Mouse (Mus musculus): ENCODE measurements around the gene Tank. TPM values are rescaled to one million over a fixed set of nuclear protein-coding genes. Genes with fewer than 3 reads are reported as not detected.

The Tank gene
- total RNA-seq, 2 experiments from 2014 or later: 24.2 TPM

DNA sequence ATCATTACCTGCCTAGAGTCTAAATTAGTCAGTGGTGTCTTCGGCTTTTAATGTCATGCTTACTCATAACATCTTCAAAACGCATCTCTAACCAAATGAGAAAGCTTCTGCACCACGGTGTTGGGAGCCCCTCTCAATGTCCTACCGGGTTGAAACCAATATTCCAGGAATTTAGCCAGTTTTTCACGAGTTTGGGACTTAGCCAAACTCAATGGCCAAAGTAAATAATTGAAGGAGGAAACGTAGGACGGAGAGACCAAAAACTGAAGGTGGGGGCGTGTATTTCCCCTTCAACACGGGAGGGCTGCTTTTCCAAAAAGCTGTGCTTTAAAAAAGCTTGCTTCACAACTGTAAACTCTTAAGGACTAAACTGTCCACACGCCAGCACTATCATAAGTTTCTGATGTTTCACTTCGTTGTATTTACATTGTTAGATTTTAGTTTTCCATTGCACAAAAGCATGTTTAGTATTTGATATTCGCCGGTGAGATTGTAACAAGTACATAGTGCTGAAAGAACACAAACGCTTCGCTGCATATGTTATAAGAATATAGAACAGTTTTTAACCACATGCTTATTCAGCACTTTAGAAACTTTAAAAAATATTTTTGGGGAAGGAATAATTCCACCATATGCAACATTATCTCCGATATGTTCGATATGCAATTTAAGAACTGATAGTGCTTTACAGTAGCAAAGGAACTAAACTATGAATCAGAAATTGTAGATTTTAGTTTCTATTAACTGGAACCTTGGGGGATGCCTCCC lies 1.3 kb upstream of the Tank start:
- DNase-seq (ENCODE audit: extremely low spot score in 1 of 2, low spot score in 2 of 2): no peak
- intact Hi-C loops (cut with DNase I): no loop called here

DNA sequence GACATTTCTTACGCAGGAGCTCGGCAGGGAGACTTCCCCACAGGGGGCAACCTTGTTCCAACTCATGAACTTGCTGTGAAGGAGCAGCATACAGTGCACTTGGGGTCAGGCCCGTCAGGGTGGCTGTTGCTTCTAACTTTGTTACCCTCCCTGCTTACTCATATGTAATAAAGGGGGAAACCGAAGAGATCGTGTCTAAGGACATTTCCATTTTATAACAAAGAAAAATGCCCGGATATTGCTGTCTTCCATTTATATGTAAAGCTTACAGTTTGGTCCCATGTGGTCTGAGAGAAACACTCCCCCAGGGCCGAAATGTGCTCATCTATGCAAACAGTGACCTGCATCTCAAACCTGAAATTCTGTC lies 706 bp upstream of the Tank start:
- intact Hi-C loops (cut with DNase I): no loop called here
- peak in 1 of 2 experiments; percentile 17 for DNase-seq (ENCODE audit: extremely low spot score in 1 of 2, low spot score in 2 of 2)

DNA sequence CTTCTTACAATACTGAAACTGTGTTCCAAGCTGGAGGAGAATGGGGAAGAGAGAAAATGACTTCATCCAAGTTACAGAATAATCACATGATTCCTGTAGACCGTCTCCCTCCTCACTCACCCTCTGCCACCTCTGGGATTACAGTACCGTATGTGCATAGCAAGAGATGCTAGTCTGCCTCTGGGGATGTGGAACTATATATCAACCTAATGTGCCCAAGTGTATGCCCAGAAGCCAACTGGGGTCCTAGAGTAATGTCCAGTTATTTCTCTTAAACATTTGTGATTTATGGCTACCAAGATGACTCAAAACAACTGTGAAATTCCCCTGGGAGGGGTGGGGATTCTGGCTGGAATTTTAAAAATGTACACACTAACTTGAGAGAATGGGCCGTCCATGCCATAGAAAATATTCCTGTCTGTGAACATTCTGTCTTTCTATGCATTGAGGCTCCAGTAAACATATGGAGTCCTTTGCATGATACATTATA lies 1.2 kb downstream of the Tank start:
- DNase-seq (ENCODE audit: extremely low spot score in 1 of 2, low spot score in 2 of 2): no peak
- intact Hi-C loops (cut with DNase I): no loop called here

DNA sequence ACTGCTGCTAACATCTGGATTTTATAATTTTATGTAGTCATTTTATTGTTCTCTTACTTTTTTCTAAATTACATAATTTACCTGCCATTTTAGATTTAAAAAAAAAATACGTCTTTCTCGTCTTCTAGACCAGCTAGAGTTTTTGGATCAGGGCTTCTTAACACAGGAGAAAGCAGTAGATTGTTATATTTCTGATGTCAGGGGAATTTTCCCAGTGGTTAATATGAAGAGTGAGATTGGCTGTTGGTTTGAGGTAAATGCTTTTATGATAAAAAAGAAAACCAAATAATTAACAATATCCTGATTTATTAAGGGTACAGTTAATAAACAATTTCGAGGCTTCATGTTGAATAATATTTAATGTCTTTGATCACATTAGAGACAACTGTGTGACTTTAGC lies 1.7 kb downstream of the Tank start:
- no peak for DNase-seq (ENCODE audit: extremely low spot score in 1 of 2, low spot score in 2 of 2)
- intact Hi-C loops (cut with DNase I): no loop called here

DNA sequence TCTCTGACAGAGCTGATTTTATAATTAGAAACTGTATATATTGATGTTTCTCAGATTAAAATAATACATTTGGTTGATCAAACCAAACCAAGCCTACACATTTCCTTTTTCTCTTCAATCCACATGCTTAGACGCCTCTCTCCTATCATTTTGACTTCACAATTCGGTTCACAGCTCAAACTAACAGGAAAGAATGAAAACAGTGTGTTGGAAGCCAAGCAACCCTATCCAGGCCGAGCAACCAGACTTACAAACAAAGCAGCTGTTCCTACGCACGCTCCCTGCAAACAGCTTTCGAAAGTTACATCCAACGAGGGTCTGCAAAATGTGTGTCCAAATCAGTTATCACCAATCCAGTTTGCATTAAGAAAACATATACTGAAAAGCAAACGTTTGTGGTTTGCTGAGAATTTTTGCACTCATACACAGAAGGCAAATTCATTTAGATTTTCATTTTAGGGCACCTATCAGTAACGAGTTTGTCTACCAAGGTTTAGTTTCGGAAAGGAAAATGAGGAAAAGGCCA lies 2.2 kb downstream of the Tank start:
- intact Hi-C loops (cut with DNase I): no loop called here
- no peak for DNase-seq (ENCODE audit: extremely low spot score in 1 of 2, low spot score in 2 of 2)

DNA sequence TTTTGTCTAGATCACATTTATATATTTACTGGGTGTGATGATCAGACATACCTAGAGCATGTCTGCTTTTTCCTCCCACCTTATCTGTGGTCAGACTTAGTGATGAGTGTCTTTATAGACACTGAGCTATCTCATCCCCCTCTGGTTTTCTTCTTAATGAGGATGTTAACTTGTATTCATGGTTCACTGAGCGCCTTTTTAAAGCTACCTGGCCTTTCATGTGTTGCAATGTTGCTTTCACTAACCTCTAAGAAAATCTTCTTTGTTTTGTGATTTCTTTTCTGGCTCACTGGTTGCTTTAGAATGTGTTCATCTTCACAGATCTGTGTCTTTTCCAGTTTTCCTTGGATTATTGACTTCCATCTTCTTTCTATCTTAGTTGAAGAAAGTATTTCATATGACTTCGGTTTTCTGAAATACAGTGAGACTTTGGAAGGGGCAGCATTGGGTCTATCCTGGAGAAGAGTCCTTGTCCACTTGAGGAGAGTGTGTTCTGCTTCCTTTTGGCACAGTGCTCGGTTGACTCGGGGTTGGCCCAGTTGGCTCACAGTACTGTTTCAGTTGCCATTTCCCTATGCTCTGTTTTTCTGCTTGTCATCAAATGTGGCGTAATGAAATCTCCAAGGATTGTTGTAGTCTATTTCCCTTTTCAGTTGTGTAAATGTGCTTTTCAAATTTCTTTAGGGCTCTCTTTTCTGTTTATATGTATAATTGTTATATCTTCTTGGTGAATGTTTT lies 4.4 kb downstream of the Tank start:
- intact Hi-C loops (cut with DNase I): no loop called here

DNA sequence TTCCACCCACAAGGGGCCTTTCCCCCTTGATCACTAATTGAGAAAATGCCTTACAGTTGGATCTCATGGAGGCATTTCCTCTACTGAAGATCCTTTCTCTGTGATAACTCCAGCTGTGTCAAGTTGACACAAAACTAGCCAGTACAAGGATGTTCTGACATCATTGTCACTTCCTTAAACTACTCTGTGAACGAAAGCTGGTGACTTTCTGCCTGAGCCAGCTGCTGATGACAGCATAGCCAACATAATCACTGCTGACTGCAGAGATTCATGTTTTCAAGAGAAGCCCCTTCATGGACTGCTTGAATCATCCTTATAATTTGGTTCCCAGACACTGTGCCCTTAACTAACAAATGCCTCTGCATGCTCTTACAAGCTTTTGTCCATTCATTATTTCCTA lies 7.1 kb downstream of the Tank start:
- intact Hi-C loops (cut with DNase I): no loop called here

More for the DNA sequence above, 4.4 kb downstream of the Tank start:
- DNase-seq (ENCODE audit: extremely low spot score in 1 of 2, low spot score in 2 of 2): no peak

DNA sequence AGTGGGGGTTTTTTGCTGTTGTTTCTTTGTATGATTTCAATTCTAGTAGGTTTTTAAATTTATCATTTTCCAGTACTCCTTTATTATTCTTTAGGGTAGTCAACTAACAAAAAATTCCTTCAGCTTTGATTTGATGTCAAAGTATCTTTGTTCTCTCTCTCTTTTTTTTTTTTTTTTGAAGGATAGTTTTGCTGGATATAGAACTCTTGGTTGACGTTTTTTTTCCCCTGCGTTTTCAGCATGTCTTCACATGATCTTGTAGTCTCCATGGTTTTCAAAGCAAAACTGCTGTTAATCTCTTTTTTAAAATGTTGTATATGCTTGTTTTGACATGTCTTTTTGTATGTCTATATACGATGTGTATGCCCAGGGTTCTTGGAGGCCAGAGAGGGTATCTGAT lies 7.8 kb downstream of the Tank start:
- intact Hi-C loops (cut with DNase I): no loop called here

More for the DNA sequence above, 7.1 kb downstream of the Tank start:
- no peak for DNase-seq (ENCODE audit: extremely low spot score in 1 of 2, low spot score in 2 of 2)

DNA sequence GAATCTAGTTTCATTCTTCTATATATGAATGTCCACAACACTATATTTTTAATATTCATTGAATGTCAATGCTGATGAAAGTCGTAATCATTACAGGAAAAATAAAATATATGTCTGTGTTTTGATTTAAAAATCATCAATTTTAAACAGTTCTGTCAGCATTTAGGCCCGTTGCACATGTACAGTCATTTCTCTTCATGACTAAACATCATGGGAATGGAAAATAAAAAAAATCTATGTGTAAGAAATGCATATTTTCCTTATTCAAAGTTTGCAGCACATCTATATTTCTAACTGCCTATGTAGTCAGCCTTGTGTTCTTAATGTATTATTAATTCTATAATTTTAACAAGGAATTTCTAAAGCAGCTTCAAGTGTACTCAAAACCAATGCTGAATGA lies 12.4 kb downstream of the Tank start:
- intact Hi-C loops (cut with DNase I): no loop called here
- no peak for DNase-seq (ENCODE audit: extremely low spot score in 1 of 2, low spot score in 2 of 2)

More for the DNA sequence above, 7.8 kb downstream of the Tank start:
- no peak for DNase-seq (ENCODE audit: extremely low spot score in 1 of 2, low spot score in 2 of 2)

DNA sequence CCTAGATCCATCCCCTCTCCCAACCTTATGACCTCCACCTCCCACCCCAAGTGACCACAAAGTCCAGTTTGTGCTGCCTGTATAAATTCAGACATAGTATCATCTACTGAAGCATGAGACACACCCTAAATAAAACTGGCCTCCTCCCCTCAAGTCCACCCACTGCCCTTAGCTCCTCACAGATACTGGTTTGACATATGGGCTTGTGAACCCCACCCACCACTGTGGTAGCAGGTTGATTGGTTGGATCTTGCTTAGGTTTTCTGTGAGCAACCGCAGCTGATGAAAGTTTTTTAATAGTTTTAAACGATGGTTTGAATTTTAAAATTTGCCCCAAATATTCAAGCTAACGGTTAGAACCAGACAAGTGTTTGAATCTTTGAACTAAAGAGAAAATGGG lies 13.7 kb downstream of the Tank start:
- no peak for DNase-seq (ENCODE audit: extremely low spot score in 1 of 2, low spot score in 2 of 2)
- intact Hi-C loops (cut with DNase I): no loop called here

DNA sequence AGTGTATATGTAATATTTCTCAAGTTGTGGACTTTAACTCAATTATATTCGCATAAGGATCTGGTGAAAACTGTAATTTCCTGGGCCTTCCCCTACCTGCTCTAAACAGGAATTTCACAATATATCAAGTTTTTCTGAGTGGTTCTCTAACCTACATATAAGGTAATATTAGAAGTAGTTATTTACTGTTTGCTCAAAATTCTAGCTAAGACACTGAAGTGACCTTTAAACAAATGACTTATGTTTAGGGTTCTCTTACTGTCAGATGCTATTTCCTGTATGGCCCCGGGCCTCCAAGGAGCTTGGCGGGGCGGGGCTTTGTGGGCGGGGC lies 14.3 kb downstream of the Tank start:
- intact Hi-C loops (cut with DNase I): no loop called here
- DNase-seq (ENCODE audit: extremely low spot score in 1 of 2, low spot score in 2 of 2): no peak

DNA sequence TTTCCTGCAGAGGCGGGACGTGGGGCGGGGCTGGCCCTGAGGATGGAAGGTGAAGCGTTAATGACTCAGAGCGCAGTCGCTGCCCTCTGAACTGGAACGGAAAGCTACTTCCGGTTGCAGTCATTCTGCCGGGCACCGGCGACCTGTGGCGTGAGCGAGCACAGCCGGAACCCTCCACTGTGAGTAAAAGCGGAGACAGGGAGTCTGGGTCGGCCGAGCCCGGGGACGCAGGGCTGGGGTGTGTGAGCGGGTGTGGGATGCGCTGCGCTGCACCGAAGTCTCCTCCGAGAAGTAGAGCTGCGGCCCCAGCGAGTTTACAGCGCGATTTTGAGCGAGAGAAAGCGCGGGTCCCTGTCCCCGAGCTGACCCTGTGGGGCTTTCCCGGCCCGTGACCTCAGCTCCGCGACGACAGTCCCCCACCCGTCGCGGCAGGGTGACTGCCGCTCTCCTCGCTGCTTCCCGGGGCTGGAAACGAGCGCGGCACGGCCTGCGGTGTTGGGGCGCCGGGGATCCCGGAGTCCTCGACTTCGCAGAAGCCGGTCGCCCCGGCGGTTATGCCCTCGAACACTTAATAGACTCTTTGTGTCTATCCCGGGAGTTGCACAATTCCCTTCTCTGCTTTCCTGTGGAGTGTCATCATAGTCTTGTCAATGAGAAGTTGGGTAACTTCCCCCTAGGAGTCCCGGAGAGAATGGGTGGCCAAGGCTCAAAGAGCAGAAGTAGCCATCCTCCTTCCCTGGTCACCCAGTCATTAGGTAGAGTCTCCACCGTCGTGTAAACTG lies 14.8 kb downstream of the Tank start:
- intact Hi-C loops (cut with DNase I): no loop called here
- DNase-seq (ENCODE audit: extremely low spot score in 1 of 2, low spot score in 2 of 2): peak; percentile 83 to 92

DNA sequence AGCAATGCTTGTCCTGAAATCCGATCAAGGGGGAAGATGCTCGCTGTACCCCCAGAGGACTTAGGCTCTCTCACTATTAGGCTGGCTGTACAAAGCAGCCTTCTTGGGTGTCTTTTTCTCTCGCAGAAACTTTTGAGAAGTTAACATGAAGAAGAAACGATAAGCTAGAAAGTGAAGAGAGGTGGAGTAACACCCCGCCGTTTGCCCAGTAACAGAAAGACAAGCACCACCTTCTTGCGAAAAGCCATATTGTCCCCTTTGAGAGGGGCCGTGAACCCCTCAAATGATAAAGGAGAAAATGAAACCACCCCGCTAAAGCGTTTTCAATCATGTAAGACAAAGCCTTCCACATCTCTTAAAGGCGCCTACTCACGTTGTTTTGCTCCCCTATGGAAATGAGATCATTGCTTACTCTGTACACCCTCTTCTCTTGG lies 15.5 kb downstream of the Tank start:
- DNase-seq (ENCODE audit: extremely low spot score in 1 of 2, low spot score in 2 of 2): no peak
- intact Hi-C loops (cut with DNase I): no loop called here

DNA sequence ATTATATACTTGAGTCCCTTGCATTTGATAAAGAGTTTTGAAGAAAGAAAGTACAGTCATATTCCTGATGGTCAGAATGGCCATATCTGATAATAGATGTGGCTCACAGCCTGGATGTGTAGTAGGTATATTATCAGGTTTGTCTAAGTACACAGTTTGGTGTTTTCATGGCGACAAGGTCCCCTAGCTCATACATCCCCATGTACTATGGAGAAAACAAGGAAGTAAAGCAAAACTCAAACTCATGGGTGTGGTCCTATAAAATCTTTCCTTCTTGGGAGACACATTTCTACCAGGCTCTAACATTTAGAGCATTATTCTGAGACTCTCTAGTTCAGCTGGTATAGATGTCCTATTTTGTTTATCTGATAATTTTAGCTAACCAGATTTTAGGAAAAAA lies 21.3 kb downstream of the Tank start:
- intact Hi-C loops (cut with DNase I): no loop called here
- DNase-seq (ENCODE audit: extremely low spot score in 1 of 2, low spot score in 2 of 2): no peak

DNA sequence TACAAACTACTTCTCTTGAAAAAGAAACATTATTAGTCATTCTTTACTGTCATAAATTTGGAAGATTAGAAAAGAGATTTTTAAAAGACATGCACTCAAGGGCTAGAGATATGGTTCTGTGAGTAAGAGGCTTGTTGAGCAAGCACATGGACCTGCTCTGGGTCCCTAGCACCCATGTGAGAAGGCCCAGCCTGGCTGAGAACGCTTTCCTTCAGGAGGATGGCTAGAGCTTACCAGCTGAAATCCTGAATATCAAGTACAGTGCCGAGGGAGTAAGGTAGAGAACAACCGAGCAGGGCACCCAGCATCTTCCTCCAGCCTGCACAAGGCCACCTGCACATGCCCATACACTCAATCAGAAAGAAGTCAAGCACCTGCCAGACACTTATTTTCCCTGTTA lies 25.1 kb downstream of the Tank start:
- DNase-seq (ENCODE audit: extremely low spot score in 1 of 2, low spot score in 2 of 2): no peak
- intact Hi-C loops (cut with DNase I): no loop called here

DNA sequence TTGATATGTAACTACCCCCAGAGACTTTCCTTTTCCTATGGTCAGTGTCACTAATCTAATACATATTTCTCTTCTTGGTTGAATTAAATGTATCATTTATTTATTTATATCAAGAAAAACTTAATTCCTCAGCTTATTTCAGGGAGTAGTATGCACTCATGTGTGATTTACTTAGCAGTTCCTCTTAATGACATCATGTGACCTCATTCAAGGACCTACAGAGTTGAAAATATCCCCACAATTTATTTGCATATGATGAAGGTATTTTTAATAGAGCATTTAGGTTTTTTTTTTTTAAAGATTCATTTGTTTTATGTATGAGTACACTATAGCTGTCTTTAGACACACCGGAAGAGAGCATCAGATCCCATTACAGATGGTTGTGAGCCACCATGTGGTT lies 28.6 kb downstream of the Tank start:
- DNase-seq (ENCODE audit: extremely low spot score in 1 of 2, low spot score in 2 of 2): no peak
- intact Hi-C loops (cut with DNase I): no loop called here

DNA sequence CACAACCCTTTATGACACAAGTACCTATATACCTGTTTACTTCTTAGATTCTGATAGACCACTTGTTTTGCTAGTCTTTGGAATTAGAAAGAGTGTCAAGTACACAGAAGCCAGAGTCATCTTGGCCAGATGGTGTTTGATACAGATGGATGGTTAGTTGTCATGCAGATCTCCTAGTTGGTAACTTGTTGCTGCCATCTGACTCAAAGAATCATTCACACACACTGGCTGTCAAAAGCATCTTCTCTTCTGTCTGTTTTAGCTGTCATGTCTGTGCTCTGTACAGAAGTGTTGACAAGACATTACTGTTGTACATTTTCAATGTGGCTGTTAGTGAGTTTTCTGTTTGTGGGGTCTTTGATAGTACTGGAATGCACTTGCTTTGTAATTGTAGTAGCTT lies 45.6 kb downstream of the Tank start:
- DNase-seq (ENCODE audit: extremely low spot score in 1 of 2, low spot score in 2 of 2): no peak

DNA sequence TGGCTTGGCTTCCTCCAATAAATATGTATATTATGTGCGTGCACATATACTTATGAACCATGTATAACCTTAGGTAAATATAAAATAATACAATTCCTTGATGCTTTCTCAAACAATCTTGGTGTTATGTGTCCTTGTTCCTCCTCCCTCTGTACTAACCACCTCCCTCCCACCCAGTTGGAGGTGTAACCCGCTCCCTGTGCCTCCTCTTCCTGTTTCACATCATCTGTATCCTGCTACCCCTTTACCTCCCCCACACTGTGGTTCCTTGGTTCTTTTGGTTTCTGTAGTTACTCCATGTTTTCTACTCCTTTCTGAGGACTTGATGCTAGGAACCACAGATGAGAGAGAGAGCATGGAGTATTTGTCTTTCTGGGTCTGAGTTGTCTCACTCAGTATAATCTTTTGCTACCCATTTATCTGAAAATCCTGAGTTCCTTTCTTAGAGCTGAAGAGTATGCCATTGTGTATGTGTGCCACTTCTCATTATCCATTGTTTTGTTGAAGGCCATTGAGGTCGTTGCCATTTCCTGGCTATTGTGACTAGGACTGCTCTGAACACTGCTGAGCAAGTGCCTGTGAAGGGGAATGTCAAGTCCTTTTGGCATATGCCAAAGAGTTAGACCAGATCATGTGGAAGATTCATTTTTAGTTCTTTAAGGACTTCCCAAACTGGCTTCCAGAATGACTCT lies 52.6 kb downstream of the Tank start:
- no peak for DNase-seq (ENCODE audit: extremely low spot score in 1 of 2, low spot score in 2 of 2)
- intact Hi-C loops (cut with DNase I): no loop called here

More for the DNA sequence above, 45.6 kb downstream of the Tank start:
- intact Hi-C loops (cut with DNase I): no loop called here

DNA sequence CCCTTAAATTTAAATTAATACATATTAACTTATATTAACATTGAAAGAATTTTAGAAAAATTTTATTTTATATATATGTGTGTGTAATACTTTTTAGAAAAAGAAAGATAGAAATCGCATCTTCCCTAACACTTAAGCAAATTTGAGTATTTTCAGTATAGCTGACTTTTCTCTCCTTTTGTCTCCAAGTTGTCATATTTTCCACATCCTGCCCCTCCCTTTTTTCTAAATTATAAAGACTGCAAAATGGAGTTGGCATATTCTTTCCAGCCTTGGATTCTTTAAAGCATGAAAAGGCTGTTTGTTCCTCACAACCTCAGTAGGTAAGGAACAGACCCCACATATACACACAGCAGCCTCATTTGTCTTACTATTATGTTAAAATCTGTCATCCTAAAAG lies 56.7 kb downstream of the Tank start:
- intact Hi-C loops (cut with DNase I): no loop called here
- no peak for DNase-seq (ENCODE audit: extremely low spot score in 1 of 2, low spot score in 2 of 2)

Data from left cerebral cortex, postnatal 10 days (tissue).